Mouse (Mus musculus): ENCODE measurements around the gene Foxk1.

GRCm38 (mm10) chr5:142510061-142510414 lies 108.7 kb downstream of the Foxk1 start:
- TF ChIP-seq CTCF (IDR thresholded peaks at IDR 0.05; ENCODE audit: low read depth) (no peak), EP300 (IDR thresholded peaks at IDR 0.05; ENCODE audit: low read depth) (no peak)
